Mouse (Mus musculus) heart, adult 2 months (tissue): ENCODE data around the gene Tmem167. TPM values are rescaled to one million over a fixed set of nuclear protein-coding genes. Genes with fewer than 3 reads are reported as not detected.

Experiments
- DNase-seq, 2 experiments: peaks; one replicate each; pipeline ENCODE4 v3.0.0; 2021
- H3K27ac ChIP-seq: fragments of 200-600 bp; 2 replicates; pipeline ENCODE4 v1.8.1; 2022
- H3K27me3 ChIP-seq: fragments of 200-500 bp; 2 replicates; pipeline ENCODE4 v1.6.1; 2012; ENCODE audit warnings: mild to moderate bottlenecking, low read length, inconsistent platforms, mixed read lengths; ENCODE audit not compliant: control insufficient read depth, insufficient read depth
- H3K36me3 ChIP-seq: fragments of 200-500 bp; 2 replicates; pipeline ENCODE4 v1.6.1; 2012; ENCODE audit warnings: low read length, inconsistent platforms; ENCODE audit not compliant: control insufficient read depth, insufficient read depth
- H3K4me1 ChIP-seq: fragments of 200-500 bp; 2 replicates; pipeline ENCODE4 v1.6.1; 2011; ENCODE audit warnings: low read length; ENCODE audit not compliant: control insufficient read depth, insufficient read depth
- H3K4me3 ChIP-seq: fragments of 200-600 bp; 2 replicates; pipeline ENCODE4 v1.8.1; 2022
- H3K79me2 ChIP-seq: fragments of 200-500 bp; replicated peaks from 2 replicates; pipeline ENCODE4 v1.6.1; 2012; ENCODE audit warnings: mild to moderate bottlenecking, inconsistent platforms, low read length, moderate library complexity, mixed read lengths; ENCODE audit not compliant: control insufficient read depth, insufficient read depth
- H3K9ac ChIP-seq: fragments of 200-500 bp; 2 replicates; pipeline ENCODE4 v1.6.1; 2012; ENCODE audit warnings: low read depth, mild to moderate bottlenecking, control low read depth, inconsistent platforms, low read length, mixed read lengths
- CTCF ChIP-seq: fragments of 200-600 bp; IDR thresholded peaks from 2 replicates; pipeline ENCODE4 v1.8.1; 2022; ENCODE audit warnings: antibody characterized with exemption, mild to moderate bottlenecking, moderate library complexity
- EP300 ChIP-seq: fragments of 200-500 bp; IDR thresholded peaks from 2 replicates; pipeline ENCODE4 v1.6.1; 2011; ENCODE audit warnings: low read depth, low read length, control low read depth; ENCODE audit not compliant: insufficient read depth
- POLR2A ChIP-seq: fragments of 200-500 bp; IDR thresholded peaks from 2 replicates; pipeline ENCODE4 v1.6.1; 2011; ENCODE audit warnings: mild to moderate bottlenecking, low read depth, low read length, control low read depth; ENCODE audit not compliant: insufficient read depth
- WGBS: fragments of 180-500 bp; shearing (Covaris S2); methylation state at CpG from one replicate; pipeline ENCODE4 v1.1.7; 2018; 5-methylcytosine and 5-hydroxymethylcytosine counted together
- intact Hi-C: fragments of 180-260 bp; cut with DNase I; formaldehyde crosslinking; loops from one replicate; pipeline ENCODE4 v1.15.1; 2025
- polyA plus RNA-seq: library from polyadenylated mRNA; depleted of rRNA; stranded (reverse); fragments of >200 nt; gene quantifications from 2 replicates; pipeline ENCODE4 v1.2.3, GENCODE M21; 2012
- total RNA-seq, 2 experiments: library from RNA; stranded (reverse); gene quantifications; 2 replicates each; pipeline ENCODE4 v1.2.3; 2021

Gene Tmem167
- total and polyA plus RNA-seq, 3 experiments: 1.9 to 6.1 (median 6.1) TPM

GRCm38 (mm10) chr13:90170782-90171179 lies 81.9 kb downstream of the Tmem167 start:
- DNase-seq: no peak
- H3K27ac ChIP-seq: no peak overlapping the region
- no peak overlapping the region for H3K4me3 ChIP-seq
- H3K27me3 ChIP-seq: no peaks in the 10 kb centered on the region
- H3K36me3 ChIP-seq: no peaks in the 10 kb centered on the region
- H3K9ac ChIP-seq: no peak overlapping the region
- H3K4me1 ChIP-seq: no peaks in the 10 kb centered on the region
- 26% methylated on average over 2 of the region's 2 CpGs for WGBS
- no peaks in the 10 kb centered on the region for H3K79me2 ChIP-seq
- intact Hi-C loops: no loop called here
- TF ChIP-seq POLR2A: no peak
- no peak for TF ChIP-seq EP300
- no peak for TF ChIP-seq CTCF

- TF ChIP-seq CTCF: no peak
- TF ChIP-seq EP300: no peak
- TF ChIP-seq POLR2A: no peak
- H3K79me2 ChIP-seq: no peaks in the 10 kb centered on the region
- H3K27ac ChIP-seq: no peak overlapping the region
- H3K4me3 ChIP-seq: no peak overlapping the region
- H3K4me1 ChIP-seq: no peaks in the 10 kb centered on the region
- no peak for DNase-seq
- H3K27me3 ChIP-seq: no peaks in the 10 kb centered on the region
- intact Hi-C loops: no loop called here
- no peak overlapping the region for H3K9ac ChIP-seq
- no peaks in the 10 kb centered on the region for H3K36me3 ChIP-seq
These were observed 82.5 kb downstream of the Tmem167 start for GRCm38 (mm10) chr13:90171390-90171789.

DNA sequence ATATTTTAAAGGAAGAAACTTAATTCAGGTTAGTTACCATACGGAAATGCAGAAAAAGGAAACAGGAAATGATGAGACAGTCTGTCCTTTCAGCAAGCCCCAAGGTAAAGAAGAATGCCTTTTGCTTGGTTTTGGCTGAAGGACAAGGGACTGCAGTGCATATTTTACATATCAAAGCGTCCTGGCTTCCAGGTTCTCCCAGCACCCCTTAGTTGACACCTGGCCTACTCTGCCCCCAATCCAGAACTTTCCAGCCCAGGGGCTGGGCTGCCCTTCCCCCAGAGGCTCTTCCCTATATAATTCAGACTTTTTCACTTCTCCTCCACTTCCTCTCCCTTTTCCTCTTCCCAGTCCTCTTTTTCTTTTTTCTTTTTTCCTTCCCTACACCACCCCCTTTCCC lies 86.7 kb downstream of the Tmem167 start:
- Histone ChIP-seq H3K27ac (no peak overlapping the region), H3K4me1 (no peaks in the 10 kb centered on the region), H3K4me3 (no peak overlapping the region), H3K9ac (no peak overlapping the region), H3K79me2 (no peaks in the 10 kb centered on the region), H3K27me3 (no peaks in the 10 kb centered on the region), H3K36me3 (no peaks in the 10 kb centered on the region)
- 50% methylated on average over 2 of the region's 2 CpGs for WGBS
- no peak for TF ChIP-seq EP300
- no peak for TF ChIP-seq CTCF
- no peak for TF ChIP-seq POLR2A
- intact Hi-C loops: no loop called here
- no peak for DNase-seq

GRCm38 (mm10) chr13:90182262-90182661 lies 93.3 kb downstream of the Tmem167 start:
- Histone ChIP-seq H3K4me3 (no peak overlapping the region), H3K27me3 (no peaks in the 10 kb centered on the region), H3K4me1 (no peaks in the 10 kb centered on the region), H3K27ac (no peak overlapping the region), H3K79me2 (no peaks in the 10 kb centered on the region), H3K36me3 (no peaks in the 10 kb centered on the region), H3K9ac (no peak overlapping the region)
- DNase-seq: no peak
- intact Hi-C loops: no loop called here
- TF ChIP-seq POLR2A: no peak
- TF ChIP-seq CTCF: no peak
- no peak for TF ChIP-seq EP300

- Histone ChIP-seq H3K9ac (no peak overlapping the region), H3K4me1 (no peaks in the 10 kb centered on the region), H3K36me3 (no peaks in the 10 kb centered on the region), H3K27ac (no peak overlapping the region), H3K79me2 (no peaks in the 10 kb centered on the region), H3K4me3 (no peak overlapping the region), H3K27me3 (no peaks in the 10 kb centered on the region)
- WGBS: 84% methylated on average over 7 of the region's 7 CpGs
- intact Hi-C loops: no loop called here
- no peak for TF ChIP-seq CTCF
- no peak for TF ChIP-seq EP300
- no peak for TF ChIP-seq POLR2A
- no peak for DNase-seq
These were observed 94.6 kb downstream of the Tmem167 start for GRCm38 (mm10) chr13:90183536-90183935.

DNA sequence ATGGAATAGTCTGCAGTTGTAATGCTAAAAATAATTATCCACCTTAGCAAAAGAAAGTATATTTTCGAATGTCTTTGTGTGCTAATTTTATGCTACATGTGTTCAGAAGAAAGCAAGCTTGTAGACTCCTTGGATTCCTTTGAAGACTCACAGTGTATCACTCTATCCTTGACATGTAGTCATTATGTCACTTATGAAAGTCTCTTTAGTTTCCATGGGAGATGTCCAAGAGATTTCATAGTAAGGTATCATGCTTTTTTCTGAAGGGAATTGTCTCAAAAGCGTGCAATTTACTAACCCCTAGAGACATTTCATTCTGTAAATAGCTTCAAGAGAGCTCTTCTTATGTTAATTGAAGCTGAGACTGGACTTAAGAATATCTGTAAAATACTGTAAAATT lies 97.8 kb downstream of the Tmem167 start:
- Histone ChIP-seq H3K9ac (no peak overlapping the region), H3K36me3 (no peaks in the 10 kb centered on the region), H3K79me2 (no peaks in the 10 kb centered on the region), H3K4me3 (no peak overlapping the region), H3K27ac (no peak overlapping the region), H3K4me1 (no peaks in the 10 kb centered on the region), H3K27me3 (no peaks in the 10 kb centered on the region)
- 77% methylated on average over 2 of the region's 2 CpGs for WGBS
- intact Hi-C loops: no loop called here
- no peak for DNase-seq
- TF ChIP-seq EP300 (no peak), CTCF (no peak), POLR2A (no peak)
